Mouse (Mus musculus): ENCODE results near the gene Sec14l2.
A peak's percentile ranks its signal among the peaks of the same experiment; 100 is the strongest.

The Sec14l2 gene

GRCm38 (mm10) chr11:4097091-4097621 is 26.1 kb downstream of the Sec14l2 start:
- no peak for DNase-seq

- DNase-seq: peak; percentile 99
Measured at GRCm38 (mm10) chr11:4096054-4096984, 26.9 kb downstream of the Sec14l2 start.

- peak; percentile 65 for DNase-seq
Measured at GRCm38 (mm10) chr11:4095171-4096053, 27.8 kb downstream of the Sec14l2 start, which contains the start of gene Mtfp1. TSS of gene Mtfp1 (minus strand) at chr11:4095445.

- peak; percentile 74 for DNase-seq
Measured at GRCm38 (mm10) chr11:4094378-4095170, 28.6 kb downstream of the Sec14l2 start.

GRCm38 (mm10) chr11:4093459-4094377 is 29.5 kb downstream of the Sec14l2 start:
- no peak for DNase-seq

GRCm38 (mm10) chr11:4087267-4087666 is 35.9 kb downstream of the Sec14l2 start:
- DNase-seq: peak; percentile 52

GRCm38 (mm10) chr11:4086246-4086645 is 37.0 kb downstream of the Sec14l2 start:
- no peak for DNase-seq

- peak; percentile 72 for DNase-seq
Measured at GRCm38 (mm10) chr11:4083316-4084078, 39.7 kb downstream of the Sec14l2 start.

- DNase-seq: peak; percentile 68
Measured at GRCm38 (mm10) chr11:4080219-4080618, 43.0 kb downstream of the Sec14l2 start.

- DNase-seq: no peak
Measured at GRCm38 (mm10) chr11:4078267-4078933, 44.8 kb downstream of the Sec14l2 start.

- no peak for DNase-seq
Measured at GRCm38 (mm10) chr11:4076633-4077032, 46.6 kb downstream of the Sec14l2 start.

GRCm38 (mm10) chr11:4069664-4070063 is 53.6 kb downstream of the Sec14l2 start:
- no peak for DNase-seq

- no peak for DNase-seq
Measured at GRCm38 (mm10) chr11:4064627-4065122, 58.5 kb downstream of the Sec14l2 start, which contains the start of gene Sec14l3. TSS of gene Sec14l3 (plus strand) at chr11:4064841.

GRCm38 (mm10) chr11:4062981-4063380 is 60.2 kb downstream of the Sec14l2 start:
- no peak for DNase-seq

- DNase-seq: no peak
Measured at GRCm38 (mm10) chr11:4062523-4062922, 60.7 kb downstream of the Sec14l2 start.

- DNase-seq: peak; percentile 28
Measured at GRCm38 (mm10) chr11:4060866-4061575, 62.2 kb downstream of the Sec14l2 start.

GRCm38 (mm10) chr11:4053586-4053985 is 69.6 kb downstream of the Sec14l2 start:
- DNase-seq: peak; percentile 54

GRCm38 (mm10) chr11:4048438-4048837 is 74.8 kb downstream of the Sec14l2 start:
- no peak for DNase-seq

- no peak for DNase-seq
Measured at GRCm38 (mm10) chr11:4047766-4048165, 75.4 kb downstream of the Sec14l2 start.

Data from right cerebral cortex, adult 18-20 months (tissue).